Mouse (Mus musculus): ENCODE results near the gene Znrf3. TPM values are rescaled to one million over a fixed set of nuclear protein-coding genes. Genes with fewer than 3 reads are reported as not detected.
A peak's percentile ranks its signal among the peaks of the same experiment; 100 is the strongest.

Gene Znrf3
- total RNA-seq, 2 experiments from 2014 or later, result 5.7 to 6.9 TPM

- no peak for TF ChIP-seq CTCF (IDR thresholded peaks at IDR 0.05)
- intact Hi-C loops (cut with DNase I), result no loop called here
- Histone ChIP-seq H3K27ac (peak overlapping the region; percentile 82), H3K4me3 (no peak overlapping the region; the same call in 1 of the 2 replicates)
- no peak for DNase-seq
These were observed 29.6 kb downstream of the Znrf3 start for GRCm38 (mm10) chr11:5414856-5415616.

- no peak for DNase-seq
- intact Hi-C loops (cut with DNase I), result no loop called here
- H3K27ac ChIP-seq, result no peak overlapping the region
- no peak for TF ChIP-seq CTCF (IDR thresholded peaks at IDR 0.05)
- H3K4me3 ChIP-seq, result no peak overlapping the region
These were observed 31.9 kb downstream of the Znrf3 start for GRCm38 (mm10) chr11:5412644-5413190.

GRCm38 (mm10) chr11:5411577-5411976, 33.1 kb downstream of the Znrf3 start:
- TF ChIP-seq CTCF (IDR thresholded peaks at IDR 0.05), result no peak
- Histone ChIP-seq H3K27ac (no peak overlapping the region), H3K4me3 (no peak overlapping the region)
- DNase-seq, result no peak
- intact Hi-C loops (cut with DNase I), result no loop called here

- H3K4me3 ChIP-seq, result no peak overlapping the region
- no peak for TF ChIP-seq CTCF (IDR thresholded peaks at IDR 0.05)
- peak; percentile 63 for DNase-seq
- intact Hi-C loops (cut with DNase I), result no loop called here
- H3K27ac ChIP-seq, result peak overlapping the region; percentile 69
These were observed 40.5 kb downstream of the Znrf3 start for GRCm38 (mm10) chr11:5404180-5404579.

GRCm38 (mm10) chr11:5402127-5402733, 42.4 kb downstream of the Znrf3 start:
- no peak overlapping the region for H3K27ac ChIP-seq
- DNase-seq, result no peak
- TF ChIP-seq CTCF (IDR thresholded peaks at IDR 0.05), result no peak
- intact Hi-C loops (cut with DNase I), result no loop called here
- H3K4me3 ChIP-seq, result no peak overlapping the region

GRCm38 (mm10) chr11:5398301-5399053, 46.2 kb downstream of the Znrf3 start:
- DNase-seq, result no peak
- H3K4me3 ChIP-seq, result no peak overlapping the region
- no peak overlapping the region for H3K27ac ChIP-seq
- intact Hi-C loops (cut with DNase I), result no loop called here
- TF ChIP-seq CTCF (IDR thresholded peaks at IDR 0.05), result no peak

GRCm38 (mm10) chr11:5390969-5391831, 53.4 kb downstream of the Znrf3 start:
- TF ChIP-seq CTCF (IDR thresholded peaks at IDR 0.05), result no peak
- no peak for DNase-seq
- intact Hi-C loops (cut with DNase I), result no loop called here
- no peak overlapping the region for H3K4me3 ChIP-seq
- no peak overlapping the region for H3K27ac ChIP-seq

- DNase-seq, result no peak
- intact Hi-C loops (cut with DNase I), result loop anchor here (5.0 kb wide), 1 partner anchor 50 kb away; no protein-coding TSS in a partner anchor
- no peak for TF ChIP-seq CTCF (IDR thresholded peaks at IDR 0.05)
- Histone ChIP-seq H3K27ac (no peak overlapping the region), H3K4me3 (no peak overlapping the region)
These were observed 62.0 kb downstream of the Znrf3 start for GRCm38 (mm10) chr11:5382652-5383051.

- DNase-seq, result peak; percentile 47
- intact Hi-C loops (cut with DNase I), result loop anchor here (5.0 kb wide), 1 partner anchor 51 kb away; no protein-coding TSS in a partner anchor
- Histone ChIP-seq H3K4me3 (no peak overlapping the region), H3K27ac (peak overlapping the region; percentile 55)
- TF ChIP-seq CTCF (IDR thresholded peaks at IDR 0.05), result no peak
These were observed 63.4 kb downstream of the Znrf3 start for GRCm38 (mm10) chr11:5381226-5381625.

GRCm38 (mm10) chr11:5380275-5380674, 64.4 kb downstream of the Znrf3 start:
- peak overlapping the region; percentile 55 for H3K27ac ChIP-seq
- DNase-seq, result peak; percentile 59
- H3K4me3 ChIP-seq, result no peak overlapping the region
- intact Hi-C loops (cut with DNase I), result loop anchor here (5.0 kb wide), 1 partner anchor 52 kb away; no protein-coding TSS in a partner anchor
- TF ChIP-seq CTCF (IDR thresholded peaks at IDR 0.05), result no peak

GRCm38 (mm10) chr11:5369176-5369575, 75.5 kb downstream of the Znrf3 start:
- intact Hi-C loops (cut with DNase I), result no loop called here
- no peak overlapping the region for H3K4me3 ChIP-seq
- no peak for TF ChIP-seq CTCF (IDR thresholded peaks at IDR 0.05)
- H3K27ac ChIP-seq, result no peak overlapping the region
- no peak for DNase-seq

- Histone ChIP-seq H3K27ac (no peak overlapping the region), H3K4me3 (no peak overlapping the region)
- no peak for DNase-seq
- no peak for TF ChIP-seq CTCF (IDR thresholded peaks at IDR 0.05)
- intact Hi-C loops (cut with DNase I), result no loop called here
These were observed 76.2 kb downstream of the Znrf3 start for GRCm38 (mm10) chr11:5368492-5368891.
